Comparison of ENCODE assay signal across 8 mouse cellular contexts in the genomic region with DNA sequence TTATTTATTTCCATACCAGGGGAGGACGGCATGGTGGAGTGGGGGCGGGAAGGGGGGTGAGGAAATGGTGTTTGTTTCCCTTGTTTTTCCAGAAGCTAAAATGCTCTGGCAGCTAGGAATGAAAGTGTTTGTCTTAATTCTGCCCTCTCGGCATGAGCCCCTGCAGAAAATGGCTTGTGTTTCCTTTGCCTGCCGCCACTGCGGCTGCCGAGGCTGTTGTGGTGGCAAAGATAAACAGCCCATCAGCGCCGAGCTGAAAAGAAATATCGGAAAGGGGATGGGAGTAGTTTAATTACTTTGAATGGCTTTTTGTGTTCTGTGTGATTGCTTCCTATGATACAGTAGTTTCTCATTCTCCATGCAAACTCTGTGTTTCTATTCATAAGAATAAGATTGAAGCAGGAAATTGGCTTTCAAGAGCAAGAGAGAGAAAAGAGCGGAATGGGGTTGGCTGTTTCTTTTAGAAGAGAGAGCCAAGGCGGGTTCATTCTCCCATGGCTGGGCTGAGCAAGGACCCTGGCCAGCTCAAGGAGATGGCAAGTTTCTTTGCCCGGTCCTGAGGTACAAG.
DNase-seq lines count a peak whose midpoint lies in the region; ATAC-seq and TF ChIP-seq lines count a peak whose summit lies in the region.

No protein-coding gene starts in this region.

- WGBS in forebrain, postnatal 0 days, result 3% methylated on average over 12 of the region's 12 CpGs
- 5% methylated on average over 12 of the region's 12 CpGs for WGBS in midbrain, embryonic 13.5 days

- ATAC-seq in forebrain, postnatal 0 days, result peak; percentile 81
- ATAC-seq in midbrain, embryonic 13.5 days, result peak; percentile 53
- ATAC-seq in granulocyte monocyte progenitor cell, adult 5-6 weeks (replicated peaks; ENCODE audit: poor library complexity, severe bottlenecking), result no peak

- peak overlapping the region; percentile 63 for H3K9ac ChIP-seq in forebrain, postnatal 0 days
- peak overlapping the region; percentile 67 for H3K9ac ChIP-seq in midbrain, embryonic 13.5 days (replicated peaks)

- no peaks in the 10 kb centered on the region for H3K27me3 ChIP-seq in forebrain, postnatal 0 days (ENCODE audit: insufficient read depth, low read length)
- H3K27me3 ChIP-seq in midbrain, embryonic 13.5 days, result no peaks in the 10 kb centered on the region

- no peaks in the 10 kb centered on the region for H3K9me3 ChIP-seq in forebrain, postnatal 0 days (ENCODE audit: low read length)
- no peaks in the 10 kb centered on the region for H3K9me3 ChIP-seq in midbrain, embryonic 13.5 days

- H3K4me2 ChIP-seq in forebrain, postnatal 0 days (ENCODE audit: low read depth), result peak overlapping the region; percentile 66
- H3K4me2 ChIP-seq in midbrain, embryonic 13.5 days (replicated peaks), result peak overlapping the region; percentile 63

- no peaks in the 10 kb centered on the region for H3K36me3 ChIP-seq in forebrain, postnatal 0 days (ENCODE audit: insufficient read depth)
- no peaks in the 10 kb centered on the region for H3K36me3 ChIP-seq in midbrain, embryonic 13.5 days

- TF ChIP-seq CTCF in forebrain, postnatal 0 days (IDR thresholded peaks at IDR 0.05; ENCODE audit: low read depth), result no peak

- H3K4me1 ChIP-seq in forebrain, postnatal 0 days (ENCODE audit: insufficient read depth), result peaks cover 3% of the 10 kb centered on the region; the same call in 1 of the 2 replicates
- H3K4me1 ChIP-seq in midbrain, embryonic 13.5 days (replicated peaks), result peaks cover 36% of the 10 kb centered on the region

- DNase-seq in cerebellum, postnatal 10 days, result peak; percentile 60 to 64
- DNase-seq in cerebellum, adult 11 months, result no peak
- DNase-seq in brain, adult 2 months (ENCODE audit: low read depth, low spot score), result peak; percentile 41
- DNase-seq in forebrain, postnatal 0 days, result no peak
- DNase-seq in layer of hippocampus, postnatal 36 days, result peak; percentile 18 to 25
- no peak for DNase-seq in gastrocnemius, postnatal 25 days

- H3K4me3 ChIP-seq in forebrain, postnatal 0 days (ENCODE audit: low read depth, low read length), result peak overlapping the region; percentile 36
- peak overlapping the region; percentile 36 for H3K4me3 ChIP-seq in midbrain, embryonic 13.5 days (replicated peaks)

- peak overlapping the region; percentile 80 for H3K27ac ChIP-seq in forebrain, postnatal 0 days (ENCODE audit: low read depth, low read length)
- H3K27ac ChIP-seq in midbrain, embryonic 13.5 days, result peak overlapping the region; percentile 72

Comparison
In these comparisons a context has a peak if more than half of its experiments do, and no peak if none do; other contexts are left out.
1. DNase-seq: peak in cerebellum, postnatal 10 days (2 of 2), brain, adult 2 months (single experiment) and layer of hippocampus, postnatal 36 days (2 of 2); none in cerebellum, adult 11 months (single experiment), forebrain, postnatal 0 days (single experiment) and gastrocnemius, postnatal 25 days (single experiment).